ENCODE assay signal across 14 mouse cellular contexts in the genomic region with DNA sequence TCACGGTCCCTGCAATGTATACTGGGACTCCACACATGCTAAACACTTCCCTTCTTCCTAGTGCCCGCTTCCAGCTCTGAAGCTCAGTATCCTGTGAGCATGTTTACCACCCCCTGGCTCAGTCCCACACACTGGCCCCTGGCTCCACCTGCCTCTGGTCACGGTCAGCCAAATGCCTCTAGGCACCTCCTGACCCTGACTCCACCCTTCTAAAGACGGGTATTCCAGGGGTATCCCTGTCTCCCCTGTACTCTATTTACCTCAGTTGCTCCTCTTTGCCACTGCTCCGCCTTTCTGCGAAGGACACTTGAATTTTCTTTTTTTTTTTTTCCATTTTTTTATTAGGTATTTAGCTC.
"Had no signal": no experiment of that assay in that cellular context is flagged by ENCODE, and none has a peak within 500 bp of the region (broad histone marks: within the 10 kb centered on the region; RNA-seq: fewer than 3 reads in every experiment).

No protein-coding gene starts in this region.

- H3K9me3 ChIP-seq: kidney, embryonic 15.5 days; limb, embryonic 13.5 days; midbrain, embryonic 12.5 days; neural tube, embryonic 15.5 days had no signal

- ATAC-seq: intestine, embryonic 16.5 days; midbrain, embryonic 16.5 days had no signal

- H3K36me3 ChIP-seq: kidney, embryonic 15.5 days; limb, embryonic 13.5 days; midbrain, embryonic 12.5 days; neural tube, embryonic 15.5 days had no signal

- H3K4me3 ChIP-seq: kidney, embryonic 15.5 days; limb, embryonic 13.5 days; midbrain, embryonic 12.5 days; neural tube, embryonic 15.5 days had no signal

- H3K9ac ChIP-seq: kidney, embryonic 15.5 days; limb, embryonic 13.5 days; midbrain, embryonic 12.5 days; neural tube, embryonic 15.5 days had no signal

- H3K4me2 ChIP-seq: kidney, embryonic 15.5 days; limb, embryonic 13.5 days; midbrain, embryonic 12.5 days; neural tube, embryonic 15.5 days had no signal

- H3K4me1 ChIP-seq: midbrain, embryonic 12.5 days; neural tube, embryonic 15.5 days had no signal

- H3K27ac ChIP-seq: kidney, embryonic 15.5 days; limb, embryonic 13.5 days; midbrain, embryonic 12.5 days; neural tube, embryonic 15.5 days; stomach, postnatal 0 days had no signal

- H3K27me3 ChIP-seq: kidney, embryonic 15.5 days; limb, embryonic 13.5 days; midbrain, embryonic 12.5 days; neural tube, embryonic 15.5 days had no signal

- DNase-seq: kidney, adult 2 months; kidney, postnatal 14 days; left cerebral cortex, postnatal 4 days; lung, postnatal 4 days; right cerebral cortex, adult 18-20 months; right cerebral cortex, postnatal 25 days; thymus, postnatal 4 days had no signal
